Mouse (Mus musculus) WW6 (cell line): ENCODE data around the gene Lgals2.
A peak's percentile ranks its signal among the peaks of the same experiment; 100 is the strongest.

Experiments
- DNase-seq: peaks from one replicate; pipeline ENCODE4 v3.0.0-alpha.2; 2013; ENCODE audit warnings: low read depth, low spot score

Lgals2 gene

GRCm38 (mm10) chr15:78843581-78844469, 11.5 kb downstream of the Lgals2 start:
- DNase-seq: no peak

- no peak for DNase-seq
Observed at GRCm38 (mm10) chr15:78842371-78843163, 12.8 kb downstream of the Lgals2 start, which contains the start of gene Cdc42ep1. Cdc42ep1 (plus strand) TSS chr15:78842624.

GRCm38 (mm10) chr15:78841161-78841790, 14.1 kb downstream of the Lgals2 start:
- DNase-seq: no peak

- no peak for DNase-seq
Observed at GRCm38 (mm10) chr15:78840751-78841150, 14.6 kb downstream of the Lgals2 start.

- DNase-seq: no peak
Observed at GRCm38 (mm10) chr15:78840241-78840640, 15.1 kb downstream of the Lgals2 start.

- no peak for DNase-seq
Observed at GRCm38 (mm10) chr15:78839744-78840143, 15.6 kb downstream of the Lgals2 start.

- DNase-seq: no peak
Observed at GRCm38 (mm10) chr15:78836086-78836621, 19.2 kb downstream of the Lgals2 start.

GRCm38 (mm10) chr15:78835200-78836085, 19.9 kb downstream of the Lgals2 start:
- DNase-seq: no peak

- DNase-seq: no peak
Observed at GRCm38 (mm10) chr15:78834233-78835005, 20.9 kb downstream of the Lgals2 start.

GRCm38 (mm10) chr15:78833582-78833981, 21.7 kb downstream of the Lgals2 start:
- DNase-seq: no peak

- DNase-seq: no peak
Observed at GRCm38 (mm10) chr15:78832701-78833123, 22.6 kb downstream of the Lgals2 start.

GRCm38 (mm10) chr15:78831720-78832657, 23.3 kb downstream of the Lgals2 start:
- DNase-seq: no peak

- no peak for DNase-seq
Observed at GRCm38 (mm10) chr15:78830742-78831719, 24.3 kb downstream of the Lgals2 start.

- no peak for DNase-seq
Observed at GRCm38 (mm10) chr15:78829636-78830035, 25.7 kb downstream of the Lgals2 start.

GRCm38 (mm10) chr15:78828315-78828714, 27.0 kb downstream of the Lgals2 start:
- DNase-seq: no peak

- DNase-seq: peak; percentile 49
Observed at GRCm38 (mm10) chr15:78826213-78827204, 28.8 kb downstream of the Lgals2 start.
